Mouse (Mus musculus) neural tube, embryonic 10.5 days (tissue): ENCODE data around the gene Adck1.
"Not testable (repeated sequence)": the region's sequence is repeated elsewhere in the genome, so short reads cannot be mapped to it uniquely, and the experiment has no call there.

Experiments used
- DNase-seq: peaks from one replicate; pipeline ENCODE4 v3.0.0-alpha.2; 2017; ENCODE audit warnings: low spot score; ENCODE audit errors: extremely low spot score

Gene Adck1

DNA sequence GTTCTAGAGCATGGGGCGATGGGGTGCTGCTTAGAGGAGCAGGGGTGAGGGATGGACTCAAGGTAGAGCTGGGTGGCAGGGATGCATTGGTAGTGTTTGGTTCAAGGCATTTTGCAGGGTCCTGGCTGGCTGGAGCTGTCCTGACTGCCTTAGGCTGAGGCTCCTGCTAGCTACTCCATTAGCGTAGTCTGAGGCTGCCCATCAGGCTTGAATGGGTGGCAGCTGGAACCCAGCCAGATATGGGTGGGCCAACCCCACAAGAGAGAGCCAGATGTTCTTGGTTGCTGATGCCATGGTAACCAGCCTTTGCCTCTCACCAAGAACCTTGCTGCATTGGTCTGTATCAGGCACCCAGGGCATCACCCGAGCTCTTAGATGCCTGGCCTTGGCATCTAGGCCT lies 66.6 kb downstream of the Adck1 start:
- DNase-seq: no peak

DNA sequence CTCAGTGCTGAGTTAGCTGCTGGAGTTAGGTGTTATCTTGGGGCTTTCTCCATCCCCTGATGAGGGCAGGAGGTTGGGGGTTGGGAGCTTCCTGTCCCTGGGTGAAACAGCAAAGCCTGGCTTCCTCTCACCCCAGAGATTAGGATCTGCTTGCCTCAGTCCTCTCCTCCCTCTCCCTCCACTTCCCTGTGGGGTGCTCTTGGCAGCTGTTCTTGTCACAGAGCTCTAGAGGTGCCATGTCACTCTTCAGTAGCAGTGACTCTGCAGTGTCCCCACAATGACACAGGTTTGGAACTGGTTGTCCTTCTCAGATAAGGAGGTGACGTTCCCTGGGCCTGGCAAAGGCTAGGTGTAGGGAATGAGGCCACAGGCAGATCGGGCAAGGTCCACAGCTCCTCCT lies 68.4 kb downstream of the Adck1 start:
- no peak for DNase-seq

DNA sequence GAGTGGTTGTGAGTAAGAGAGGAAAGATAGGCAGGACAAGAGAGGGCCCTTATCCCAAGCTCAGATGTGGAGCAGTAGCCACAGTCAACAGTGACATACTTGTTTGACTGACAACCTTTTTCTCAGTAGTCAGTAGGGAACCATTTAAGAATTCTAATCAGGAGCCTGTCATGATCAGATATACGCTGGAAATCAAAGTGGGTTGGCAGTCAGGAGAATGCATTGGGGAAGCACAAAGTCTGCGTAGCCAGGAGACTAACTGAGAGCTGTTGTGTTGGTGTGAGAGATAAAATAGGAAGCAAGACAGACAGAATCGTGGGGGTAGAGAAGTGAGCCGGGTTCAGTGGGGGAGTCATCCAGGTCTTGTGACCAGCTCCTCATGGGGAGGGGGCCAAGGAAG lies 71.9 kb downstream of the Adck1 start:
- no peak for DNase-seq

DNA sequence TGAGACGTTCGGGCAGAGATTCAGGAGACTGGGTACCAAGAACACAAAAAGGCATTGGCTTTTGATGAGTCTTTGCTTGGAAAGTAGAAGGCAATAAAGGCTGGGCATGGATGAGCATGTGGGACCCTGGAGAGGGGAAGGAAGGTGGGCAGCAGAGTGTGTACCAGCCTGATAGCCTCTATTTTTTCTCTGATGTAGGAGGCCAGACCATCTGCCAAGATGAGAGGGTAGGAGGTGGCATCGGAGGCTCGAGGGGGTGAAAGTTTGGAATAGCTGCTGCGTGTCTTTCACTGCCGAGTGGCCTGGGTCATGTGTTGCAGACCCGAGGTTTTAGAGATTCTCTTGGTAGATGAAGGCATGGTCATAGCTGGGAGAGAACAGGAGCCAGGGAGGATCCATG lies 72.8 kb downstream of the Adck1 start:
- no peak for DNase-seq

DNA sequence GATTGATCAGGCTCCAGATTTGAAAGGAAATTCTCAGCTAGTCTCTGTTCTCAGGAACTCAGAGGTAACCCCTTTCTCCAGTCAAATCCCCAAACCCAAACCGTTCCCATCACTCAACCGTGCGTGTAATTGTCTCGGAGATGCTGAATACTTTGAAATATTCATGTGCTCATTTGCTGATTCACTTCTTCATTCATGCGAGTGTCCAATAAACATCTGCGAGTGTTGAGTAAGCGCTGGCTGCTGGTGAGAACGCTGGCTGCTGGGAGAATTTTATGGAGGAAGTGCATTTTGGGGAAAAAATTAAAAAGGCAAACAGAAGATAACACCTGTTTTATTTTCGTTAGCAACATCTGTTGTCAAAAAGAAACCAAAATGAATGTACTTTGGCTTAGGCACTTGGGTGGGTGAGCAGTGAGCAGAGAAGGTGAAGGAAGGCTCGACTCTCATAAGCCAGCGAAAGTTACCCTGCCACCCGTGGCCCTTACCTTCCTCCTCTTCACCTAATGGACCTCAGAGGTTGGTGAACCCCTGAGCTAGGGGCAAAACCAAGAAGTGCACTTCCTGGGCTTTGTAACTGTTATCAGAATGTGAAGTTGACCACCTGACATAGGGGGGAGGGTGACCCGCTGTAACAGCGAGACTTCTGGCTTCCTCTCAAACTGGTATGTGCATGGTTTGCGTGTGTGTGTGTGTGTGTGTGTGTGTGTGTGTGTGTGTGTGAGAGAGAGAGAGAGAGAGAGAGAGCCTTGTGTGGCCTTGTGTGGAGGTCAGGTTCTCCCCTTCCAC lies 76.8 kb downstream of the Adck1 start:
- no peak for DNase-seq

DNA sequence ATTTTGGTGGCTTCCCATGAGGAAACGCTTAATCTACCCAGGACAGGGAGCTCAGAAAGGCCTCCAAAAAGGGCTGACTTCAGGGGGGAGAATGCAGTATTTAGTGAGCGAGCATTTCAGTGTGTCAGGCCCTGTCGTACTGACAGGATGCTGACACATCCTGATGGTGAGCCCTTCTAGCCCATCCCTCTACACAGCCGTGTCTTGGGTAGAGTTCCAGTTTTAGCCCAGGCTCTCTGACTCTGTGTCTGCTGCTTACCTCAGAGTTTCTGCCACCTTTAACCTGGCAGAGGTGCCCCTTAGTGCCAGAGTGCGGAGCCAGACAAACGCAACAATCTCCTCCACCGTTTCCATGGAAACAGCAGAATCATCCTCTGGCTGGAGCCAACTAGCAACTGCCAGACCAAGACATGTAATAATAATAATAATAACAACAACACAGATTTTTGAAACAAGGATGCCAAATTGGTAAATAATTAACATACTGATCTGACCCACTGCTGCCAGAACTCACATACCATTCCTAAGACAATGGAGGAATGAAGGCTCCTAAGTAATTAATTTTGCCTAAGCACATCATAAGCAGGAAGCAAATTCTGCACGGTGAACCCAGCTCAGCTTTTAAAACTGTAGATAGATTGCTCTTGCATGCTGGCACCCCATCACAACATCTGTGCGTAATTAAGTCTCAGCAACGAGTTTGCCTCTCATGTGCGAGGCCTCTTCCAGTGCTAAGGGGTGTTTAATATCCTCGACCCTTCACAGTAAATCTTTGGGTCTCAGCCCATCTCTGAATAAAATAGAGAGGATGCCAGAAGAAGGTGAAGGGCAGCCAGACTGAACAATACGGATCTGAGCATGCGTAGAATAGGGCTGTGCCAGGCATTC lies 81.8 kb downstream of the Adck1 start:
- no peak for DNase-seq

DNA sequence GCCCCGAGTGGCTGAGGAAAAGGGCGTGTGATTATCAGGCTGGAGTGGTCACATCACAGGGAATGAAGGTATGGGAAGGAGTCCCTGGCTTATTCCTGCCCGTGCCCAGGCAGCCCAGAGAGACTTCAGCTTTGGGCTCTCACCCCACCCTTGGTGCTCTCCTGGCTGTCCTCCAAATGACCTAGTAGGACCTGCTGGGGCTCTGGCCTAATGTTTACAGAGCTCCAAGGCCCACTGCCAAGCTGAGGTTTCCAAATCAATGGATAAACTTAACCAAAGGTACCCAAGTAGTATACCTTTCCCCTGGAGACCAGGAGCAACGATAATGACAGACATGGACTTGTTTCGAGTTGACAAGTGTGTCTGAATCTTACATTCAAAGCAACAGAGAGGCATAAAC lies 83.7 kb downstream of the Adck1 start:
- no peak for DNase-seq

DNA sequence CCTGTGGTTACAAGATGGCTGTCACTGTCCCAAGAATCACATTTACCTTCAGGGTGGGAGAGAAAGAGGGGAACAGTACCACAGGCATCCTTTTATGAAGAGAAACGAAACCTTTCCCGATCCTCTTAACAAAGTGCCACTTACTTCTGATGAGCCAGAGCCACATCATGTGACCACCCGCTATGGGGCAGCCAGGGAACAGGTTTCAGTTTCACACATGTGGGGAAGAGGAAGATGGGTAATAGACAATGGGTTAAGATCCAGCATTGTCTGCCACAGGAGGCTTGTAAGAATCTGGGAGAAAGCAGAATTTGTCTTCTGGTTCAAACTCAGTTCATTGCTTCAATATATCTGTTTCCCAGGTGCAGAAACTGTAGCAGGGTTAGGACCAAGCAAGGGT lies 85.1 kb downstream of the Adck1 start:
- no peak for DNase-seq

DNA sequence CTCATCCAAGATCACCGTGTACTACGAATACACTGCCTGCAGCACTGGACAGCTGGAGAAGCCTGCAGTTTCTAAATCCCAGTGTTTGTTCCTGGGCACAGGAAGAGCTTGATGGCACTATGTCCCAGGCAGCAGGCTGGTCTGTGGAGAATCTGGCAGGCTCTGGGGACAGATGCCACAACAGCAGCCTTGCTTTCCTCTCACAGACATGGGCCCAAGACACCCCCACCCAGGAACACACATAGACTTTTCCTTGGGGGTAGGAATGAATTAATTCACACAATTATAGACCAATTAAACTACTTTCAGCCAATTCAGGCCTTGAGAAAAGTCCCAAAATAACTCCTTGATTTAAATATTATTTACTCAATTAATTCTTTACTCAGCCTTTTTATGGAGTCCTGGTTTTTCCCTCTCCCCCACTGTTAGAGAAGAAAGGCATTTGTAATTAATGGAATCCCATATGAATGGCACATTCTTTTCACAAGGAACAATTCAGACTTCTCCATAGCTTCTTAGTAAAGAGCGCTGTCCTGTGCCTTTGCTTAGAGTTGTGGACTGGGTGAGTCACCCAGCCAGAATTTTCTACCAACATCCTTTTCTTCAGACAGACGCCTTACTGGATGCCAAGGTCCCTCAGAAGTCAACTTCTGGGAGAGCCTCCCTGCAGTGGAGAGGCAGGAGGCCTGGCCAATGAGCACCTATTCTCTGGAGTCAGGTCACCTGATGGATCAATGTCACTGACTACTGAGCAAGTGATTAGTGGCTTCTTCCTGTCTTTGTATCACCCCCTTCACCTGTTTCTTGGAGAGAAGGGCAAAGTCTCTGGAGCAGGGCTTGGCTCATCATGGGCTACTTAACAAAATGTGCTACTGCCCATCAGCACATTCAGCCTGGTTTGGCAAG lies 90.6 kb downstream of the Adck1 start:
- no peak for DNase-seq

DNA sequence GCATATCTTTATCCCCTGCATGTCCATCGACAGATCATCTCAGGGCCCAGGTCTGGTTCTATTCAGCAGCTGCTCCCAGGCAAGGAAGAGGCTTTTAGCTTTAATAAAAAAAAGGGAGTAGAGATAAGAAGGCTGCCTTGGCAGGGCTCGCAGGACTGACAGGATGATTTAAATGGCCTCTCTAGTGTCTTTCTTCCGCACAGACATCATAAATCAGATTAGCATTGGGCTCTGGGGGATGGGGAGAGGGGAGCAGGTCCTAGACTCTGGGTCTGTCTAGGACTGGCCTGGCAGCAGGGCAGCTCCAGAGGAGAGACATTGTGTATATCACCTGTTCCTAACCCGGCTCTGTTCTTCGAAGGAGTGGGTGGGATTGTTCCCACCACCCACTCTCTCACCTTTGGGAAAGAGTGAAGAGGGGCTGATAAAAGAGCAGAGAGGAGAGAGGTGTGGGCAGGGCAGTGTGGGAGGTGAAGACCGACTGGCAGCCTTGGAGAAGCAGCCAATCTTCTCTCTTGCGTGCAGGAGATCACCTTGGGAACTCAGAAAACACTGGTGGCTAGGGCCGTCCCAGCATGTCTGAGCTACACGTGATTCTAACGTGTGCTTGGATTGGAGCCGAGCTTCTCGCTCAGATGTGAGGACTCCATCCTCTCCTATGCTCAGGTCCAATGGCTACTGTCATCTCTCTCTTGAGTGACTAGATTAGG lies 94.5 kb downstream of the Adck1 start:
- no peak for DNase-seq

DNA sequence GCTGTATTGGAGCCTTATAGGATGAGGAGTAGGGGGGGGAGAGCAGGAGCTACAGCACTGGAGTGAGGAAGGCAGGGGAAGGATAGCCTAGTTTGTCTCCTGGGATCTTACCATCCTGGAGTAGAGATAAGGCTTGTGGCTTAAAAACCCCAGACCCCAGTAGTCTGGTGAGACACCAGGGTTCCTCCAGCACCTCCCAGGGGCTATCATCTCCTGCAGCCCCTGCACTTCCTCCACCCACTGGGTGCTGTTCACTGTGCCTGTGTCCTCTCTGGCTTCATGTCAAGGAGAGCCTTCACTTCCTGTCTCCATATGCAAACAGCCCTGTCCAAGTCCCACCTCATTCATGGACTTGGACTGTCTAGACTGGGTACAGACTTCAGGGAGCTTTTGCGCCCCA lies 96.7 kb downstream of the Adck1 start:
- no peak for DNase-seq

DNA sequence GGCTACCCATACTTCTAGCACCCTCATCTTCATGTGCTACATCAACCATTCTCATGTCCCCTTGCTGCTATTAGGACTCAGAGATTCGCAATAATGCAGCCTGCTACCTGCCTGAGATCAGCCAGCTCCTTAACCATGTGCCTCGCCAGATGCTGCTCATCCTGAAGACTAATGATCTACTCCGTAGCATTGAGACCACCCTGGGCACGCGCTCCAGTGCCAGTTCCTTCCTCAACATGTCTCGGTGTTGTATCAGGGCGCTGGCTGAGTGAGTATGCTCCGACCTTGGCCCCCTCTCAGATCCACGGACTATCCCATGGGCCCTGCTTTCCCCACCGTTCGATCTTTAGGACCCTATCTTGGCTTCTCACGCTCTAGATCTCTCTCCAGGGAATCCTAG lies 98.6 kb downstream of the Adck1 start:
- DNase-seq: no peak

DNA sequence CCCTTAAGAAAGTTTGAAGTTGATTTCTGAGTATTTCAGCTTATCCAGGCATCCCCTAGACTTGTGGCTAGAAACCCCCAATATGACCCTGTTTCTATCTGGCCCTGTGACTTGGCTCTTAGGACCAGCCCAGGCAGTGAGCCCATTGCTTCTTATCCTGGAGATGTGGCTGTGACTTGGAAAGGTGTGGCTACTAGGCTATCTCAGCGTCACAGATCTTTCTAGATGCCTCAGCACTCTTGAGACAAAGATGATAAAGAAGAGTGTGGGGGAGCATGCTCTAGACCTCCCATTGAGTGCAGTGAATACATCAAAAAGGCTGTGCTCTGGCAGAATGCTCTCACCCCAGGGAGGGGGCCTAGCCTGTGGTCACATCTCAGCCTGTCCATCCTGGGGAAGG lies 99.1 kb downstream of the Adck1 start:
- DNase-seq: no peak

DNA sequence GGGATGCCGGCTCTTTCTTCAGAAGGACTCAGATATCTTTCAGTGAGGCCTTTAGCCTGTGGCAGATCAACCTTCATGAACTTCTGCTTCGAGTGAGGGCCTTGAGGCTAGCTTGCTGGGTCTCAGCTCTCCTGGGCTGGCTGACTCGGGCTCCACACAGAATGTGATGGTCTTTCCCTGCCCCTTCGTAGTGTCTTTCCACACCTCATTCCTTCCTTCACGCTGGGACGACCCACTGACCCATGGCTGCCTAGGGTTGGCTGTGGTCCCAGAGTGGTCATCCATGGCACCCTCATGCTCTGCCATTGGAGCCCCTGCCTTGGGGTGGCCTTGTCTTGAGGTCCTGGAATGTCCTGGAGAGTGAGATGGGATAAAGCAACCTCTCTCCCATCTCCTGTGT lies 100.7 kb downstream of the Adck1 start:
- DNase-seq: no peak

DNA sequence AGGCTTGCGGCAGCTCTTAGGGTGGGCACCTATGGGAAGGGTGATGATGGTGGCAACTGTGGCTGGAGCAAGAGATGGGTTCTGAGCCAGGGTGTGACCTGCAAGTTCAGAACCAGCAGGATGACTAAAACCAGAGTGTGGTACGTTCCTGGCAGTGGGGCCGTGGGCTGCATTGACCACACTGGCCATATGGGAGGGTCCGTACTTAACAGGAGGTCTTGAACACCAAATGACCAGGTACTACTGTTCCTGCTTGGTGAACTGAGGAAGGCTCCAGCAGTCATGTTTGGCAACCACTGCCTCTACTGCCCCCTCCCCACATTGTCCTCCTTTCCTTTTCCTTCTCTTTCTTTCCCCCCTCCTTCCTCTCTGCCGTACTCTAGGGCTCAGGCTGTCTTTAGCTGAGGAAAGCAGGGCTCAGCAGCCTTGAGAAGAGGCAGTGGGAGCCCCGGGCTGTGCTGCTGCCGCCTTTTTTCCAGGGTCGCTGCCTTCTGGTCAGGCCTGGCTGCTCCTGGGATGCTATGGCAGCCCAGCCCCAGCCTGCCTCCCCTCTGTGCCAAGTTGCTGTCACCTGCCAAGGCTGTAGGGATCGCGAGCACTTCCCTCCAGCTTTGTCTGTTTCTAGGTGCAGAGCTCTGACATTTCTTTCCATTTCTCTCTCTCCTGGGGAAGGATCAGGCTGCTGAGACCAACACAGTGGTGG lies 103.4 kb downstream of the Adck1 start:
- DNase-seq: no peak

DNA sequence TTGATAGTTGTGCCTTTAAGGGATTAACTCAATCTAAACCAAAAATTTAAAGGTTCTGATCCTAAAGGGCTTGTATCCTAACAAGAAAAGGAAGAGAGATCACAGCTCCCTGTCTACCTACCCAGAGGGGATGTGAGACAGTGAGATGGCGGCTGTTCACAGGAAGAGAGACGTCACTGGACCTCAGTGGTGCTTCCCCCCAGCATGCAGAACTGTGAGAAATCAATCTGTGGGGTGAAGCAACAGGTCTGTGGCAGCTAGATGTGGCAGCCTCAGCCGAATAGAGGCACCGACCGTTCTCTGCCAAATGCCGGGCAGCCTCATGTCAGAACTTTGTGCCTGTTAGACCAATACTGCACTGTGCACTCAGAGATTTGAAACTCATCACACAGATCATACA lies 106.4 kb downstream of the Adck1 start:
- no peak for DNase-seq

DNA sequence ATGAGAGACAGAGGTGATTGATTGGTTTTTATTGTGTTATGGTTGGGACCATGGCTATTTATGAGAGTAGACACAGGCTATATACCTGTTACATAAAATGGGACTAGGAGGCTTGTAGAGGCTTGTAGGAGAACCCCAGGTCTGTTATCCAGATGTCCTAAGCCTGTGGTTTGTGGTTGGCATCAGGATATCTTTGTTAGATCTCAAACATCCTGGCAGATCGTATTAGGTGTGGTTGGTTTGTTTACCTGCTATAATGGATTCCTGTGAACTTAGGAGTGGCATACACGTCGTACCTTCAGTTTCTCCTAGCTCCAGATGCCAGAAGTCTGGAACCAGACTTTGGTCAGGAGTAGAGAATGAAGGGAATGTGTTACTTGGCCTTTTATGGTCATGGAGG lies 106.9 kb downstream of the Adck1 start:
- no peak for DNase-seq

DNA sequence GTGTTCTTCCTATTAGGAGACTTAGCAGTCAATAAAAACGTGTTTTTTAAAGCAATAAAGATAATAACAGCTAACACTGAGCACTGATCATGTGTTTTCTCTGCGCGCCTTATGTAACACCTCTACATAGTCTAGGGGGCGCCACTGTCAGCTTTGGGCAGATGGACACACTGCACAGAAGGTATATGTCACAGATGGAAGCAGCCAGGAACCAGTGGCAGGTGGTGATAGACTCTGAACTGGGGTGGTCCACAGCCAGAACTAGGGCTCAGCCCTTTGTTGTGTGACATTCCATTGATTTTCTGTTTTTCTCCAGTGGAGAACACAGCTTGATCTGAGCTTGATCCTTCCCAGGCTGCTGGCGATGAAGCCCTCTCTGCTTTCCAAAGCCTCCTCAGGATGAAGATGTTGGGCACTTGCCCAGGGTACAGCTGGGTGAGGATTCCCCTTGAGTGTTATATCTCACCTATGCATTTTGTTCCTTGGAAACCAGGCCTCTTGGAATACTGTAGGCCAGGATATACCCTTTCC lies 107.6 kb downstream of the Adck1 start:
- no peak for DNase-seq

DNA sequence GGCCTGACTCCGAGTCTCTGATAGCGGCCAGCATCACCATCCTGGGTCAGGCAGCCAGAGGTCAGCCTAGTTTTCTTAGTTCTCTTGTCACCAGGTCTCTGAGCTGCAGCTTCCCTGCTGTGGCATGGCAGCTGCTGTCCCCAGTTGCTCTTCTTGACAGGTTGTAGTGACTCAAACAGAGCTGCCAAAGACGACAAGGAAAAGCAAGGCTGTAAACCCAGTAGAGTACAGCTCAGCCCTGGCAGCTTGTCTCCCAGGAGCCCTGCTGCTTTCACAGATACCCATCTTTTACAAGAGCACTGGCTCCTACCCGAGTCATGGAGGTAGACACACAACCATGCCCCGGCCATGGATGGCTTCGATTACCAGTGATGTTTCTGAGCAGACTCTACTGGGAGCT lies 108.3 kb downstream of the Adck1 start:
- DNase-seq: no peak

DNA sequence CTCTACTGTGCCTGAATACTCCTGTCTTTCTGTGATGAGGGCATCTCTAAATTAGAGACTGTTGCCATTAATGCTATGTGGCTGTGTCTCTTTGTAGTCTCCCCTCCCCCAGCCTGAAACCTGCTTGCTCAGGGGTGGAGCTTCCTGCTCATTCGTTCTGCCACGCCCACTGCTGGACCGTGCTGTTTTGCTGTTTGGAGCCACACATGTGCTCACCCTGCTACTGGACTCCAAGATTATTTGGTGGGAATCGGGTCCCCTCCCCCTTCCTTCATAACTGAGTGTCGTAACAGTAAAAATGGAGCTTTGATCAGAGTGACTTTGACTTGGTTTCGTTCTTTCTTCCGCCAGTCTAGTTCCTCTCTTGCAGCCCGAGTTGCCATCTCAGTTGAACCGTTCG lies 111.5 kb downstream of the Adck1 start:
- DNase-seq: not testable (repeated sequence)
